Mouse (Mus musculus) lung, postnatal 0 days (tissue): ENCODE data around the gene Fam160a1. TPM values are rescaled to one million over a fixed set of nuclear protein-coding genes. Genes with fewer than 3 reads are reported as not detected.

ENCODE experiments used
- ATAC-seq: fragments of 200-750 bp; cut with Nextera tagmentation; 2 replicates; pipeline ENCODE4 v1.8.0; 2017; ENCODE audit warnings: moderate library complexity
- DNase-seq: peaks from one replicate; pipeline ENCODE4 v3.0.0-alpha.2; 2016; ENCODE audit warnings: low spot score
- H3K27ac ChIP-seq: fragments of 300-500 bp; sonication (generic); 2 replicates; pipeline ENCODE4 v1.5.1; 2014; ENCODE audit warnings: antibody characterized with exemption, mild to moderate bottlenecking, low read length, mixed read lengths
- H3K27me3 ChIP-seq: fragments of 300-500 bp; sonication (generic); replicated peaks from 2 replicates; pipeline ENCODE4 v1.6.1; 2014; ENCODE audit warnings: low read length, mixed read lengths; ENCODE audit not compliant: insufficient read depth
- H3K36me3 ChIP-seq: fragments of 300-500 bp; sonication (generic); 2 replicates; pipeline ENCODE4 v1.6.1; 2014; ENCODE audit warnings: low read length, mixed read lengths; ENCODE audit not compliant: insufficient read depth
- H3K4me1 ChIP-seq: fragments of 300-500 bp; sonication (generic); 2 replicates; pipeline ENCODE4 v1.6.1; 2014; ENCODE audit warnings: antibody characterized with exemption, low read depth, low read length, mixed read lengths; ENCODE audit not compliant: insufficient read depth
- H3K4me2 ChIP-seq: fragments of 300-500 bp; sonication (generic); replicated peaks from 2 replicates; pipeline ENCODE4 v1.6.1; 2014; ENCODE audit warnings: low read depth, mild to moderate bottlenecking, low read length, moderate library complexity, mixed read lengths
- H3K4me3 ChIP-seq: fragments of 300-500 bp; sonication (generic); 2 replicates; pipeline ENCODE4 v1.5.1; 2014; ENCODE audit warnings: low read depth, low read length
- H3K9ac ChIP-seq: fragments of 300-500 bp; sonication (generic); replicated peaks from 2 replicates; pipeline ENCODE4 v1.6.1; 2014; ENCODE audit warnings: low read depth, mild to moderate bottlenecking
- H3K9me3 ChIP-seq: fragments of 300-500 bp; sonication (generic); 2 replicates; pipeline ENCODE4 v1.6.1; 2016; ENCODE audit warnings: low read length, mixed read lengths
- CTCF ChIP-seq: IDR thresholded peaks from 2 replicates; pipeline ENCODE4 v1.5.1; 2016; ENCODE audit warnings: antibody characterized with exemption, mild to moderate bottlenecking
- EP300 ChIP-seq: IDR thresholded peaks from 2 replicates; pipeline ENCODE4 v1.6.1; 2016; ENCODE audit warnings: antibody characterized with exemption, mild to moderate bottlenecking, control low read depth
- WGBS: fragments of 180-500 bp; shearing (Covaris S2); extraction: QIAGEN DNeasy Blood & Tissue Kit; methylation state at CpG from one replicate; pipeline ENCODE4 v1.1.7; 2014; 5-methylcytosine and 5-hydroxymethylcytosine counted together
- polyA plus RNA-seq: library from polyadenylated mRNA; unstranded; fragments of >200 nt; fragmentation: Nextera tagmentation; extraction: Ambion mirVana; gene quantifications from 2 replicates; pipeline ENCODE4 v1.2.1, GENCODE M21; 2015

Gene Fam160a1
- polyA plus RNA-seq, 1 experiment from 2014 or later, result 4.6 TPM

DNA sequence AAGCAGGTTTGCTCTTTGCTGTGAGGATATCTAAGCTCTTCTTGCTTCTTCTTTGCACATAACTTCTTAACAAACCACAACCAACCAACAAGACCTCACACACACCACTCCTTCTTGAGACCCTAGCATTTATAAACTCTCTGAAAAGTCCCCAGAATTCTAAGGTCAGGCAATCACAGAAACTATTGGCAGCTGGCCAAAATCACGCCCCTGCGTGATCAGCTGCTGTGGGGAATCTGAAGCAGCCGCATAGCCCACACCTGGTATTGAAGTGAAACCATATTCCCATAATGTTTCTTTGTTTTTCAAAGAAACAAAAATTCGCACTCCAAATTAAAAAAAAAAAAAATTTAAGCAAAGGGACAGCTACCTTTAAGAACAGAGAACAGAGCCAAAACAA lies 71.0 kb downstream of the Fam160a1 start:
- Histone ChIP-seq H3K4me3 (no peak overlapping the region), H3K9me3 (no peaks in the 10 kb centered on the region), H3K4me2 (no peak overlapping the region), H3K9ac (no peak overlapping the region), H3K36me3 (no peaks in the 10 kb centered on the region), H3K4me1 (peaks cover 4% of the 10 kb centered on the region; the same call in 1 of the 2 replicates), H3K27ac (no peak overlapping the region), H3K27me3 (no peaks in the 10 kb centered on the region)
- DNase-seq (no peak), ATAC-seq (no peak)
- TF ChIP-seq EP300 (no peak), CTCF (no peak)
- WGBS, result 36% methylated on average over 4 of the region's 4 CpGs

DNA sequence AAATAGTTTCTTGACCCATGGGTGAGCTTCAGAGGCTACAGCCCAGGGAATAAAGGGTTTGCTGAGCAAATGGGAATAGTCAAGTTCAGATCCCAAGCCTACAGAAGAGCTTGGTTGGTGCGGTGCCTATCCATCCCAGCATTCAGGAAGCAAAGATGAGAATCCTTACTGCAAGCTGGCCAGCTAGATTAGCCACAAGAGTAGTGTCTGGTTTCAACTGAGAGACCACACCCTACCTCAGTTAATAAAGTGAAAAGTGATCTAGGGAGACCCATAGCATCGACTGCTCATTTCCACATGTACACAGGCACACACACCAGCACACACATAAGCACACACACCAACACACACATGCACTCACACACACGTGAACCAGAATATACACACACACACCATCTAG lies 75.3 kb downstream of the Fam160a1 start:
- no peak overlapping the region for H3K27ac ChIP-seq
- no peak for TF ChIP-seq EP300
- no peak for TF ChIP-seq CTCF
- no peak overlapping the region for H3K4me2 ChIP-seq
- DNase-seq (no peak), ATAC-seq (no peak)
- no peaks in the 10 kb centered on the region for H3K9me3 ChIP-seq
- no peaks in the 10 kb centered on the region for H3K27me3 ChIP-seq
- H3K9ac ChIP-seq, result no peak overlapping the region
- no peaks in the 10 kb centered on the region for H3K36me3 ChIP-seq
- WGBS, result 79% methylated on average over 3 of the region's 3 CpGs
- H3K4me3 ChIP-seq, result no peak overlapping the region
- H3K4me1 ChIP-seq, result no peaks in the 10 kb centered on the region

DNA sequence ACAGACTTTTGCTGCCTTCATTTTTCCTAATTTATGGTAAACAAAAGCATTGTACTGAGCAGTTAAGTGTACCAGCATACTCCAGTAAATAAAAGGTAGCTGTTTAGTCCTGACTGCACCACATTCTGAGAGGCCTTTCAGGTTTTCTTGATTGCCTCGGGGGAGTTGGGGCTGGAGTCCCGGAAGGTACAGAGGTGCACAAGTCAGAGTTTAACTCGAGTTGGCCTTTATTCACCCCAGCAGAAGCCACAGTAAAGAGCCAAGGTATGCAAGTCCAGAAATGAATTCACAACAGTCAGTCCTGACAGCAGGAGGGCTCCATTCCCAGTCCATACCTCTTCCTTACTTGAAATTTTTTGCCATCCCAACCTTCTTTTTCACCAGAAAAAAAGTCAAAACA lies 78.5 kb downstream of the Fam160a1 start:
- H3K4me3 ChIP-seq, result no peak overlapping the region
- H3K27me3 ChIP-seq, result no peaks in the 10 kb centered on the region
- no peaks in the 10 kb centered on the region for H3K4me1 ChIP-seq
- H3K27ac ChIP-seq, result no peak overlapping the region
- no peaks in the 10 kb centered on the region for H3K36me3 ChIP-seq
- no peaks in the 10 kb centered on the region for H3K9me3 ChIP-seq
- TF ChIP-seq EP300, result no peak
- no peak for TF ChIP-seq CTCF
- 61% methylated on average over 3 of the region's 3 CpGs for WGBS
- ATAC-seq (no peak), DNase-seq (no peak)
- no peak overlapping the region for H3K9ac ChIP-seq
- no peak overlapping the region for H3K4me2 ChIP-seq

DNA sequence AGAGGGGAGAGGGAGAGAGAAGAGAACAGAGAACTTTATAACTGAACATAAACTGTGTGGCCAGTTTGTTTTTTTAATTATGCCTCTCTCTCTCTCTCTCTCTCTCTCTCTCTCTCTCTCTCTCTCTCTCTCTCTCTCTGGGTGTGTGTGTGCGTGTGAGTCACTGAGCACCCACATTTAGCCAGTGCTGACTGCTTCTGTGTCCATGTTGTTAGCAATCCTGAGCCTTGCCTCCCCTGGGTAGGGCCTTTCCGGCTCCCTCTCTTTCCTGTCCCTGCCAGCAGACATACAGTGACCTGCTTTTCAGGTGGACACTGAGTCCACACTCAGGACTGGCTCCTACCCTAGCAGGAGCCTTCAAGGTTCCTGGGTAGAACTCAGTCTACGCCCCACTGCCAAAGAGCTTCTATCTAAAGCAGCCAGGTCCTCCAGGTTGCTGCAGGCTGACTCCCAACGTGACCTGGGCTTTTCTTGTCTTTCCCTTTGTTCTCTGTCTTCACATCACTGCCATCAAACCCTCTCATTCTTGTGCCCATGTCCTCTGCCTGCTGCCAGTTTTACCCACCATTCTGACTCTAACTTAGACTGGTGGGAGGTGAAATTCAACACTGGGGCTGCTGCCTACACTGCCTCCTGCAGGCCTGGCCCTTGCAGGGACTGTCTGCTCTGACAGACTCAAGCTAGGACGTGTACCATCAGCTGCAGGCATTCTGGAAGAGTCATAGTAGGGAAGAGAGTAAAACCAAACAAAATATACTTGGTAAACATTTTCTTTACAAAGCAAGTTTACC lies 83.0 kb downstream of the Fam160a1 start:
- Histone ChIP-seq H3K9ac (no peak overlapping the region), H3K9me3 (no peaks in the 10 kb centered on the region), H3K4me2 (no peak overlapping the region), H3K27me3 (no peaks in the 10 kb centered on the region), H3K4me3 (no peak overlapping the region), H3K4me1 (no peaks in the 10 kb centered on the region), H3K27ac (no peak overlapping the region), H3K36me3 (no peaks in the 10 kb centered on the region)
- ATAC-seq (no peak), DNase-seq (no peak)
- WGBS, result 68% methylated on average over 5 of the region's 5 CpGs
- no peak for TF ChIP-seq CTCF
- no peak for TF ChIP-seq EP300

DNA sequence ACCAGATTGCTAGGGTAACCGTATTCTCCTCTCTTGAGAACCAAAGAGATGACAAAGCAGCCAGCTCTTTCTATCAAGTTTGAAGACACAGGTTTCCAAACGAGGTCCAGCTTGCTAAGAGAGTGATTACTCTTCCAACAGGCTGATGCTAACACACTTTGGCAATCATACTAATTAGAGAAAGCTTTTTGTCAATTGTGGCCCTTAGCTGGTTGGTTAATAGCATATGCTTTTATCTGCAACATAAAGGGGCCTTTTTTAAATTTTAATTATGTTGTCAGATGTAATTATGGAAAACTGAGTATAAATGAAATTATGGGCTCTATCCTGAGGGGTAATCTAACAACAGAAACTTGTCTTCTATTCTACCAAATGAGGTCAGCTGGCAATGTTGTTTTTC lies 89.9 kb downstream of the Fam160a1 start:
- TF ChIP-seq CTCF (no peak), EP300 (no peak)
- Histone ChIP-seq H3K9me3 (no peaks in the 10 kb centered on the region), H3K4me1 (no peaks in the 10 kb centered on the region), H3K9ac (no peak overlapping the region), H3K27ac (no peak overlapping the region), H3K36me3 (no peaks in the 10 kb centered on the region), H3K4me2 (no peak overlapping the region), H3K4me3 (no peak overlapping the region), H3K27me3 (no peaks in the 10 kb centered on the region)
- no peak for ATAC-seq
- no peak for DNase-seq
- 42% methylated on average over 2 of the region's 2 CpGs for WGBS

DNA sequence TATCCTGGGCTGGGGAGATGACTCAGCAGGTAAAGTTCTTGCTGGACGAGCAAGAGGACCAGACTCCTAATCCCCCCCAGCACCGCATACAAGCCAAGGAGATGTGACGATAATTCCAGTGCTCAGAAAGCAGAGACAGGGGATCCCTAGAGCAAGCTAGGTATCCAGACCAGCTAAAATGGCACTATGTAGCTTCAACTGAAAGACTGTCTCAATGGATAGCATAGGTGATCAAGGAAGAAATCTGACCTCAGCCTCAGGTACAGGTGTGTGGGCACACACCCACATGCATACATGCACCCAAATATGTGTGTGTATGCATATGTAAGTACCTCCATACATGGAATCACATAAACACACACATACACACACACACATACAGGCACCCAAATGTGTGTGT lies 91.1 kb downstream of the Fam160a1 start:
- no peak for DNase-seq
- TF ChIP-seq CTCF (no peak), EP300 (no peak)
- Histone ChIP-seq H3K4me2 (no peak overlapping the region), H3K9me3 (no peaks in the 10 kb centered on the region), H3K27ac (no peak overlapping the region), H3K36me3 (no peaks in the 10 kb centered on the region), H3K9ac (no peak overlapping the region), H3K27me3 (no peaks in the 10 kb centered on the region), H3K4me3 (no peak overlapping the region), H3K4me1 (no peaks in the 10 kb centered on the region)
- no peak for ATAC-seq
- 78% methylated on average over 3 of the region's 3 CpGs for WGBS
